Mouse (Mus musculus) lung, adult 2 months (tissue): Measurements from ENCODE around the gene Ldlr.

ENCODE experiments used
- CTCF ChIP-seq: fragments of 200-500 bp; IDR thresholded peaks from 2 replicates; pipeline ENCODE4 v1.5.1; 2011; ENCODE audit warnings: mild to moderate bottlenecking, low read length, control low read depth; ENCODE audit not compliant: insufficient read depth
- POLR2A ChIP-seq: fragments of 200-500 bp; IDR thresholded peaks from 2 replicates; pipeline ENCODE4 v1.6.1; 2011; ENCODE audit warnings: low read depth, mild to moderate bottlenecking, control low read depth, low read length, borderline replicate concordance; ENCODE audit errors: extremely low read depth

DNA sequence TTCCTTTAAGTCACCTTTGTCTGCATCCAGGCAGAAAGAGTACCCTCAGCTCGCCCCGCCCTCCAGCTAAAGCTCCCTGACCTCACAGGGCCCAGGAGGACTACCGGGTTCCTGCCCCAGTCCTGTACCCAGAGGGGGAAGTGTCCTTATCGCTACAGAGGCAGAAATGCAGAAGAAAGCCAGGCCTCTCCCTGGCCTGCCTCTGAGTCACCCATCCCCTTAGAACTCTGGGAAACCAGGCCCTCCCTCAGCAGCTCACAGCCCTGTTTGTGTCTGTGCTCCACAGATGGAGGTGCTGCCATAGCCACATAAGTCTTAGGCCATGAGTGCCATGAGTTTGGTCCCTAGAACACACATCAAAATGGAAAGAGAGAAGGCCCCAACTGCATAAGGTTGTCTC is 8.0 kb upstream of the Ldlr start:
- TF ChIP-seq CTCF = no peak
- no peak for TF ChIP-seq POLR2A
